Mouse (Mus musculus) urinary bladder, adult 2 months (tissue): Measurements from ENCODE around the gene Plcb3. TPM values are rescaled to one million over a fixed set of nuclear protein-coding genes. Genes with fewer than 3 reads are reported as not detected.

Source experiments
- DNase-seq: peaks from one replicate; pipeline ENCODE4 v3.0.0; 2022; ENCODE audit warnings: low spot score
- polyA plus RNA-seq: library from polyadenylated mRNA; depleted of rRNA; stranded (reverse); fragments of >200 nt; gene quantifications from 2 replicates; pipeline ENCODE4 v1.2.3, GENCODE M21; 2012; rRNA removed

Gene Plcb3
- polyA plus RNA-seq, 1 experiment, result 88.1 TPM

GRCm38 (mm10) chr19:6904846-6905245 is 71.4 kb downstream of the Plcb3 start:
- DNase-seq, result no peak

- DNase-seq, result no peak
These were observed 73.2 kb downstream of the Plcb3 start for GRCm38 (mm10) chr19:6903031-6903430.

Other genes starting within 250 kb of the Plcb3 start
- 34.6 and 37.5 TPM in 2 replicates for gene Rps6ka4, start 135.8 kb downstream of the Plcb3 start, polyA plus RNA-seq
- 2.5 and 3.2 TPM in 2 replicates for gene Ccdc88b, start 118.3 kb downstream of the Plcb3 start, polyA plus RNA-seq
- gene Trmt112, start 66.8 kb downstream of the Plcb3 start, polyA plus RNA-seq, result 114 and 126 TPM in 2 replicates
- 308 and 425 TPM in 2 replicates for gene Prdx5, start 66.4 kb downstream of the Plcb3 start, polyA plus RNA-seq
- gene Esrra, start 54.7 kb downstream of the Plcb3 start, polyA plus RNA-seq, result 55.8 and 59.1 TPM in 2 replicates
- 3.6 and 4.1 TPM in 2 replicates for gene Catsperz, start 51.1 kb downstream of the Plcb3 start, polyA plus RNA-seq
- 1.6 and 1.8 TPM in 2 replicates for gene Kcnk4, start 42.0 kb downstream of the Plcb3 start, polyA plus RNA-seq
- gene Bad, start 34.6 kb downstream of the Plcb3 start, polyA plus RNA-seq, result 67.2 and 75.9 TPM in 2 replicates
- 46.3 and 52.2 TPM in 2 replicates for gene Gpr137, start 34.0 kb downstream of the Plcb3 start, polyA plus RNA-seq
- 100 and 132 TPM in 2 replicates for gene Ppp1r14b, start 1.5 kb downstream of the Plcb3 start, polyA plus RNA-seq
- 83.0 and 89.1 TPM in 2 replicates for gene Fkbp2, start 4.0 kb upstream of the Plcb3 start, polyA plus RNA-seq
- 48.1 and 76.3 TPM in 2 replicates for gene Vegfb, start 11.2 kb upstream of the Plcb3 start, polyA plus RNA-seq
- gene Dnajc4, start 16.1 kb upstream of the Plcb3 start, polyA plus RNA-seq, result 61.7 and 65.2 TPM in 2 replicates
- gene Nudt22, start 19.6 kb upstream of the Plcb3 start, polyA plus RNA-seq, result 32.6 and 37.4 TPM in 2 replicates
- 22.9 and 28.4 TPM in 2 replicates for gene Trpt1, start 19.7 kb upstream of the Plcb3 start, polyA plus RNA-seq
- gene Fermt3, start 43.0 kb upstream of the Plcb3 start, polyA plus RNA-seq, result 13.9 and 15.7 TPM in 2 replicates
- gene Stip1, start 63.5 kb upstream of the Plcb3 start, polyA plus RNA-seq, result 82.9 and 85.9 TPM in 2 replicates
- gene Macrod1, start 80.3 kb upstream of the Plcb3 start, polyA plus RNA-seq, result 23.7 and 26.2 TPM in 2 replicates
- 0.37 and 0.66 TPM in 2 replicates for gene Flrt1, start 129.3 kb upstream of the Plcb3 start, polyA plus RNA-seq
- 91.0 and 97.6 TPM in 2 replicates for gene Otub1, start 229.8 kb upstream of the Plcb3 start, polyA plus RNA-seq
- gene Cox8a, start 241.1 kb upstream of the Plcb3 start, polyA plus RNA-seq, result 508 and 528 TPM in 2 replicates